Mouse (Mus musculus) kidney, postnatal 0 days (tissue): Measurements from ENCODE around the gene Cdrt4. TPM values are rescaled to one million over a fixed set of nuclear protein-coding genes. Genes with fewer than 3 reads are reported as not detected.

ENCODE experiments used
- ATAC-seq: fragments of 200-750 bp; cut with Nextera tagmentation; replicated peaks from 2 replicates; pipeline ENCODE4 v1.8.0; 2017; ENCODE audit warnings: low read depth, moderate number of reproducible peaks, moderate TSS enrichment, moderate library complexity; ENCODE audit not compliant: low FRiP score
- DNase-seq: peaks from one replicate; pipeline ENCODE4 v3.0.0-alpha.2; 2016; ENCODE audit warnings: low spot score
- H3K27ac ChIP-seq: fragments of 300-500 bp; sonication (generic); 2 replicates; pipeline ENCODE4 v1.5.1; 2014; ENCODE audit warnings: mild to moderate bottlenecking
- H3K27me3 ChIP-seq: fragments of 300-500 bp; sonication (generic); 2 replicates; pipeline ENCODE4 v1.6.1; 2014; ENCODE audit warnings: low read length, mixed read lengths; ENCODE audit not compliant: insufficient read depth
- H3K36me3 ChIP-seq: fragments of 300-500 bp; sonication (generic); 2 replicates; pipeline ENCODE4 v1.6.1; 2014; ENCODE audit warnings: low read length, mixed read lengths; ENCODE audit not compliant: insufficient read depth
- H3K4me1 ChIP-seq: fragments of 300-500 bp; sonication (generic); replicated peaks from 2 replicates; pipeline ENCODE4 v1.6.1; 2014; ENCODE audit warnings: antibody characterized with exemption, low read length, mixed read lengths; ENCODE audit not compliant: insufficient read depth
- H3K4me2 ChIP-seq: fragments of 300-500 bp; sonication (generic); 2 replicates; pipeline ENCODE4 v1.6.1; 2014; ENCODE audit warnings: mild to moderate bottlenecking, low read length, moderate library complexity, mixed read lengths
- H3K4me3 ChIP-seq: fragments of 300-500 bp; sonication (generic); replicated peaks from 2 replicates; pipeline ENCODE4 v1.5.1; 2014; ENCODE audit warnings: low read depth, low read length
- H3K9ac ChIP-seq: fragments of 300-500 bp; sonication (generic); 2 replicates; pipeline ENCODE4 v1.6.1; 2014; ENCODE audit warnings: low read depth, low read length
- H3K9me3 ChIP-seq: fragments of 300-500 bp; sonication (generic); replicated peaks from 2 replicates; pipeline ENCODE4 v1.6.1; 2016; ENCODE audit warnings: low read length, inconsistent platforms, mixed read lengths
- CTCF ChIP-seq: IDR thresholded peaks from 2 replicates; pipeline ENCODE4 v1.5.1; 2016; ENCODE audit warnings: antibody characterized with exemption, low read depth, mild to moderate bottlenecking, moderate library complexity
- WGBS: fragments of 180-500 bp; shearing (Covaris S2); extraction: QIAGEN DNeasy Blood & Tissue Kit; methylation state at CpG from one replicate; pipeline ENCODE4 v1.1.7; 2014; 5-methylcytosine and 5-hydroxymethylcytosine counted together
- polyA plus RNA-seq: library from polyadenylated mRNA; unstranded; fragments of >200 nt; fragmentation: Nextera tagmentation; extraction: Ambion mirVana; gene quantifications from 2 replicates; pipeline ENCODE4 v1.2.1, GENCODE M21; 2015

Cdrt4 gene
- polyA plus RNA-seq: 0.17 TPM in 1 of 2 replicates, not detected in the other

- H3K4me3 ChIP-seq: no peak within 1 kb of the TSS
- DNase-seq (no peak), ATAC-seq (no peak)
- no peak within 1 kb of the TSS for H3K9ac ChIP-seq
- no peaks in the 10 kb centered on the region for H3K4me1 ChIP-seq
- H3K9me3 ChIP-seq: no peaks in the 10 kb centered on the region
- no peaks in the 10 kb centered on the region for H3K27me3 ChIP-seq
- H3K4me2 ChIP-seq: no peak within 1 kb of the TSS
- TF ChIP-seq CTCF: no peak
- H3K36me3 ChIP-seq: no peaks in the 10 kb centered on the region
- WGBS: 79% methylated on average over 3 of the region's 3 CpGs
- H3K27ac ChIP-seq: no peak within 1 kb of the TSS
Measured at GRCm38 (mm10) chr11:62951012-62951411, at the start of gene Cdrt4. TSS of gene Cdrt4 (plus strand) at chr11:62951193.

DNA sequence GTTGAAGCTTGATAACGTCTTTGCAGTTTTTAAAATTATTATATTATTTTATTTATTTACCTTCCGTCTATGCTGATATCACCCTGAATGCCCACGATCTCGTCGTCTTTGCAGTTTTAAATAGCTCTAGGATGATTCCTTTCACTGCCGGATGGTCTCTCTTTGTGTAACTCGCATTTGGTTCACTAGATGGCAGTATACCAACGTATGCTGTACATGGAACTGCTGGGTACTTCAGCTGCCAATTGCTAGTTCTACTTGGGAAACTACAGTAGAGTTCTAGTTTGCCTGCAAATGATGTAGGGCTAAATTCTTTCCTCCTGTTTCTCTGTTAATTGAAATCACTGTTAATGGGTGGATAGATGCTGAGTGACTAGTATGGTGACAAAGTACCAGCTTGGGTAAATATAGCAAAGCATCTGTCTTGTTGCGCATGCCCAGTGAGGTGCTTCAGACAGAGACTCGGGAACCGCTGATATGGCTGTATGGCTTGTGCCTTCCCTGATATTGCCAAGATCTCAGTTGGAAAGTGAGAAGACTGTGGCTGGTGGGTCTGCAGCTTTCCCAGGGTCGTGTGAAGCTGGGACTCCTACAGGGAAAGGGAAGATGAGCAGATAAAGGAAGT is 49.2 kb upstream of the Cdrt4 start:
- Histone ChIP-seq H3K4me2 (no peak overlapping the region), H3K4me3 (no peak overlapping the region), H3K4me1 (no peaks in the 10 kb centered on the region), H3K36me3 (no peaks in the 10 kb centered on the region), H3K9me3 (no peaks in the 10 kb centered on the region), H3K9ac (no peak overlapping the region), H3K27ac (no peak overlapping the region), H3K27me3 (no peaks in the 10 kb centered on the region)
- no peak for ATAC-seq
- DNase-seq: peak; percentile 93
- peak; percentile 91 for TF ChIP-seq CTCF
- WGBS: 33% methylated on average over 12 of the region's 12 CpGs

GRCm38 (mm10) chr11:62903871-62904495 is 47.0 kb upstream of the Cdrt4 start:
- TF ChIP-seq CTCF: no peak
- H3K9ac ChIP-seq: no peak overlapping the region
- no peak overlapping the region for H3K27ac ChIP-seq
- no peaks in the 10 kb centered on the region for H3K9me3 ChIP-seq
- DNase-seq (no peak), ATAC-seq (no peak)
- no peaks in the 10 kb centered on the region for H3K4me1 ChIP-seq
- H3K4me3 ChIP-seq: no peak overlapping the region
- H3K36me3 ChIP-seq: no peaks in the 10 kb centered on the region
- no peak overlapping the region for H3K4me2 ChIP-seq
- H3K27me3 ChIP-seq: no peaks in the 10 kb centered on the region
- WGBS: 75% methylated on average over 6 of the region's 6 CpGs

- DNase-seq: peak; percentile 7
- no peak overlapping the region for H3K9ac ChIP-seq
- no peaks in the 10 kb centered on the region for H3K4me1 ChIP-seq
- no peaks in the 10 kb centered on the region for H3K27me3 ChIP-seq
- 72% methylated on average over 3 of the region's 3 CpGs for WGBS
- H3K36me3 ChIP-seq: no peaks in the 10 kb centered on the region
- H3K4me3 ChIP-seq: no peak overlapping the region
- ATAC-seq: no peak
- H3K27ac ChIP-seq: no peak overlapping the region
- peak; percentile 41 for TF ChIP-seq CTCF
- H3K4me2 ChIP-seq: no peak overlapping the region
- no peaks in the 10 kb centered on the region for H3K9me3 ChIP-seq
Measured at GRCm38 (mm10) chr11:62909720-62910306, 41.2 kb upstream of the Cdrt4 start.

DNA sequence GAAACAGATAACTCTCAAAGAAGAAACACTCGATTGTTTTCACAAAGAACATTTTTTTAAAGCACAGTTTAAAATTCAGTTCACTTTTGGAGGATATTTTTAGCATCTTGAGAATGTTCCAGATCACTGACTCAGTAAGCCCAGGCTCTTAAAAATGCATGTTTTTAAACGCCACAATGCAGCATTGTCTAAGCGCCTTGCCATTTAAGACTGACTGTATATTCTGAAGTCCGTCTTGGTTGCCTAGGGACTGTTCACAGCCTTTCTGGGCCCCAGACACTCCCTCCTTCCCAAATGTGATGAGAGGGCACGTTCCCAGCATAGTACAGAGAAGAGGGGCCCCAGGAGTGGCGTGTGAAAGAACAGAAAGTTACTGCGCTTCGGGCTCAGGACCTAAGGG is 39.6 kb upstream of the Cdrt4 start:
- H3K27me3 ChIP-seq: no peaks in the 10 kb centered on the region
- H3K9me3 ChIP-seq: no peaks in the 10 kb centered on the region
- no peaks in the 10 kb centered on the region for H3K4me1 ChIP-seq
- H3K36me3 ChIP-seq: no peaks in the 10 kb centered on the region
- ATAC-seq (no peak), DNase-seq (peak; percentile 37)
- 41% methylated on average over 8 of the region's 8 CpGs for WGBS
- no peak overlapping the region for H3K4me3 ChIP-seq
- H3K9ac ChIP-seq: no peak overlapping the region
- H3K4me2 ChIP-seq: no peak overlapping the region
- no peak overlapping the region for H3K27ac ChIP-seq
- TF ChIP-seq CTCF: no peak

GRCm38 (mm10) chr11:62913141-62913540 is 37.9 kb upstream of the Cdrt4 start:
- TF ChIP-seq CTCF: no peak
- H3K9me3 ChIP-seq: no peaks in the 10 kb centered on the region
- 92% methylated on average over 2 of the region's 2 CpGs for WGBS
- no peak overlapping the region for H3K4me3 ChIP-seq
- DNase-seq (no peak), ATAC-seq (no peak)
- H3K4me1 ChIP-seq: no peaks in the 10 kb centered on the region
- no peak overlapping the region for H3K27ac ChIP-seq
- H3K4me2 ChIP-seq: no peak overlapping the region
- no peaks in the 10 kb centered on the region for H3K36me3 ChIP-seq
- H3K9ac ChIP-seq: no peak overlapping the region
- H3K27me3 ChIP-seq: no peaks in the 10 kb centered on the region
